Mouse (Mus musculus): Measurements from ENCODE around the gene Uqcr11. TPM values are rescaled to one million over a fixed set of nuclear protein-coding genes. Genes with fewer than 3 reads are reported as not detected.
A peak's percentile ranks its signal among the peaks of the same experiment; 100 is the strongest.

The Uqcr11 gene
- polyA plus RNA-seq, 1 experiment from 2014 or later, result 629 TPM

GRCm38 (mm10) chr10:80389185-80389708 is 17.4 kb downstream of the Uqcr11 start:
- WGBS, result 79% methylated on average over 4 of the region's 4 CpGs

GRCm38 (mm10) chr10:80388731-80389130 is 17.9 kb downstream of the Uqcr11 start:
- Histone ChIP-seq H3K36me3 (replicated peaks) (peaks cover 64% of the 10 kb centered on the region), H3K27me3 (replicated peaks; ENCODE audit: low read depth, poor library complexity, severe bottlenecking) (no peaks in the 10 kb centered on the region), H3K27ac (replicated peaks) (peak overlapping the region; percentile 97), H3K4me3 (peak overlapping the region; percentile 96), H3K4me1 (peaks cover 38% of the 10 kb centered on the region), H3K9me3 (no peaks in the 10 kb centered on the region)
- DNase-seq (ENCODE audit: low spot score), result no peak
- 23% methylated on average over 2 of the region's 2 CpGs for WGBS

More at GRCm38 (mm10) chr10:80389185-80389708, 17.4 kb downstream of the Uqcr11 start:
- Histone ChIP-seq H3K27me3 (replicated peaks; ENCODE audit: low read depth, poor library complexity, severe bottlenecking) (no peaks in the 10 kb centered on the region), H3K4me3 (no peak overlapping the region), H3K36me3 (replicated peaks) (peaks cover 64% of the 10 kb centered on the region), H3K9me3 (no peaks in the 10 kb centered on the region), H3K27ac (replicated peaks) (no peak overlapping the region), H3K4me1 (peaks cover 33% of the 10 kb centered on the region)
- DNase-seq (ENCODE audit: low spot score), result no peak

- Histone ChIP-seq H3K4me1 (peaks cover 45% of the 10 kb centered on the region), H3K9me3 (no peaks in the 10 kb centered on the region), H3K27ac (replicated peaks) (peak within 1 kb of the TSS; percentile 97), H3K27me3 (replicated peaks; ENCODE audit: low read depth, poor library complexity, severe bottlenecking) (no peaks in the 10 kb centered on the region), H3K4me3 (peak within 1 kb of the TSS; percentile 96), H3K36me3 (replicated peaks) (peaks cover 64% of the 10 kb centered on the region)
- WGBS, result 4% methylated on average over 39 of the region's 61 CpGs
- DNase-seq (ENCODE audit: low spot score), result peak; percentile 97
These were observed 19.1 kb downstream of the Uqcr11 start, which contains the start of gene Mex3d for GRCm38 (mm10) chr10:80387522-80387959. Gene Mex3d (minus strand): TSS chr10:80387659.

GRCm38 (mm10) chr10:80386735-80387471 is 19.7 kb downstream of the Uqcr11 start:
- no peaks in the 10 kb centered on the region for H3K9me3 ChIP-seq
- peak; percentile 57 for DNase-seq (ENCODE audit: low spot score)
- peak overlapping the region; percentile 96 for H3K4me3 ChIP-seq
- peaks cover 45% of the 10 kb centered on the region for H3K4me1 ChIP-seq
- H3K27ac ChIP-seq (replicated peaks), result peak overlapping the region; percentile 97
- WGBS, result 3% methylated on average over 94 of the region's 94 CpGs
- peaks cover 64% of the 10 kb centered on the region for H3K36me3 ChIP-seq (replicated peaks)
- H3K27me3 ChIP-seq (replicated peaks; ENCODE audit: low read depth, poor library complexity, severe bottlenecking), result no peaks in the 10 kb centered on the region

GRCm38 (mm10) chr10:80385811-80386734 is 20.6 kb downstream of the Uqcr11 start:
- no peaks in the 10 kb centered on the region for H3K27me3 ChIP-seq (replicated peaks; ENCODE audit: low read depth, poor library complexity, severe bottlenecking)
- peak; percentile 82 for DNase-seq (ENCODE audit: low spot score)
- H3K4me3 ChIP-seq, result peak overlapping the region; percentile 96
- H3K9me3 ChIP-seq, result no peaks in the 10 kb centered on the region
- peak overlapping the region; percentile 97 for H3K27ac ChIP-seq (replicated peaks)
- peaks cover 53% of the 10 kb centered on the region for H3K4me1 ChIP-seq
- WGBS, result under 1% methylated on average over 34 of the region's 34 CpGs
- H3K36me3 ChIP-seq (replicated peaks), result peaks cover 64% of the 10 kb centered on the region

- peak overlapping the region; percentile 96 for H3K4me3 ChIP-seq
- peak overlapping the region; percentile 97 for H3K27ac ChIP-seq (replicated peaks)
- H3K27me3 ChIP-seq (replicated peaks; ENCODE audit: low read depth, poor library complexity, severe bottlenecking), result no peaks in the 10 kb centered on the region
- H3K4me1 ChIP-seq, result peaks cover 54% of the 10 kb centered on the region
- DNase-seq (ENCODE audit: low spot score), result no peak
- WGBS, result 20% methylated on average over 7 of the region's 7 CpGs
- H3K36me3 ChIP-seq (replicated peaks), result peaks cover 64% of the 10 kb centered on the region
- H3K9me3 ChIP-seq, result no peaks in the 10 kb centered on the region
These were observed 21.3 kb downstream of the Uqcr11 start for GRCm38 (mm10) chr10:80385310-80385709.

GRCm38 (mm10) chr10:80384709-80385108 is 21.9 kb downstream of the Uqcr11 start:
- no peak for DNase-seq (ENCODE audit: low spot score)
- H3K27me3 ChIP-seq (replicated peaks; ENCODE audit: low read depth, poor library complexity, severe bottlenecking), result no peaks in the 10 kb centered on the region
- H3K4me1 ChIP-seq, result peaks cover 54% of the 10 kb centered on the region
- H3K36me3 ChIP-seq (replicated peaks), result peaks cover 64% of the 10 kb centered on the region
- H3K9me3 ChIP-seq, result no peaks in the 10 kb centered on the region
- WGBS, result 84% methylated on average over 7 of the region's 7 CpGs
- peak overlapping the region; percentile 97 for H3K27ac ChIP-seq (replicated peaks)
- H3K4me3 ChIP-seq, result peak overlapping the region; percentile 96

- H3K27me3 ChIP-seq (replicated peaks; ENCODE audit: low read depth, poor library complexity, severe bottlenecking), result no peaks in the 10 kb centered on the region
- H3K9me3 ChIP-seq, result no peaks in the 10 kb centered on the region
- H3K4me1 ChIP-seq, result peaks cover 54% of the 10 kb centered on the region
- peaks cover 68% of the 10 kb centered on the region for H3K36me3 ChIP-seq (replicated peaks)
- peak overlapping the region; percentile 96 for H3K4me3 ChIP-seq
- DNase-seq (ENCODE audit: low spot score), result no peak
- WGBS, result 88% methylated on average over 4 of the region's 4 CpGs
- H3K27ac ChIP-seq (replicated peaks), result peak overlapping the region; percentile 32; the same call in 1 of the 2 replicates
These were observed 22.5 kb downstream of the Uqcr11 start for GRCm38 (mm10) chr10:80384115-80384639.

- Histone ChIP-seq H3K27me3 (replicated peaks; ENCODE audit: low read depth, poor library complexity, severe bottlenecking) (no peaks in the 10 kb centered on the region), H3K4me3 (peak overlapping the region; percentile 96), H3K27ac (replicated peaks) (peak overlapping the region; percentile 32; the same call in 1 of the 2 replicates), H3K4me1 (peaks cover 48% of the 10 kb centered on the region), H3K36me3 (replicated peaks) (peaks cover 70% of the 10 kb centered on the region), H3K9me3 (no peaks in the 10 kb centered on the region)
- WGBS, result 72% methylated on average over 4 of the region's 4 CpGs
- no peak for DNase-seq (ENCODE audit: low spot score)
These were observed 23.2 kb downstream of the Uqcr11 start for GRCm38 (mm10) chr10:80383431-80383830.

GRCm38 (mm10) chr10:80382641-80383365 is 23.8 kb downstream of the Uqcr11 start:
- DNase-seq (ENCODE audit: low spot score), result no peak
- H3K9me3 ChIP-seq, result no peaks in the 10 kb centered on the region
- 88% methylated on average over 7 of the region's 7 CpGs for WGBS
- peaks cover 42% of the 10 kb centered on the region for H3K4me1 ChIP-seq
- H3K27ac ChIP-seq (replicated peaks), result no peak overlapping the region
- peaks cover 70% of the 10 kb centered on the region for H3K36me3 ChIP-seq (replicated peaks)
- no peaks in the 10 kb centered on the region for H3K27me3 ChIP-seq (replicated peaks; ENCODE audit: low read depth, poor library complexity, severe bottlenecking)
- H3K4me3 ChIP-seq, result peak overlapping the region; percentile 96; the same call in 1 of the 2 replicates

GRCm38 (mm10) chr10:80377716-80378115 is 28.9 kb downstream of the Uqcr11 start:
- Histone ChIP-seq H3K9me3 (no peaks in the 10 kb centered on the region), H3K27me3 (replicated peaks; ENCODE audit: low read depth, poor library complexity, severe bottlenecking) (peaks cover 8% of the 10 kb centered on the region), H3K4me1 (peaks cover 9% of the 10 kb centered on the region; the same call in 1 of the 2 replicates), H3K36me3 (replicated peaks) (peaks cover 37% of the 10 kb centered on the region), H3K4me3 (no peak overlapping the region; the same call in 1 of the 2 replicates), H3K27ac (replicated peaks) (no peak overlapping the region)
- 53% methylated on average over 10 of the region's 10 CpGs for WGBS
- DNase-seq (ENCODE audit: low spot score), result no peak

All from embryonic facial prominence, embryonic 10.5 days (tissue).